Mouse (Mus musculus) layer of hippocampus, adult 2 months (tissue): Measurements from ENCODE around the gene Pdp2. TPM values are rescaled to one million over a fixed set of nuclear protein-coding genes. Genes with fewer than 3 reads are reported as not detected.

Experiments
- DNase-seq, 2 experiments: peaks; one replicate each; pipeline ENCODE4 v3.0.0; 2022; ENCODE audit warnings: low spot score in 2 of 2
- H3K27ac ChIP-seq: fragments of 200-600 bp; 2 replicates; pipeline ENCODE4 v1.8.1; 2022
- H3K4me3 ChIP-seq: fragments of 200-600 bp; 2 replicates; pipeline ENCODE4 v1.8.1; 2022; ENCODE audit warnings: mild to moderate bottlenecking
- CTCF ChIP-seq: fragments of 200-600 bp; conservative IDR thresholded peaks from 2 replicates; pipeline ENCODE4 v1.8.1; 2022; ENCODE audit warnings: antibody characterized with exemption, mild to moderate bottlenecking, moderate library complexity
- total RNA-seq, 2 experiments: library from RNA; stranded (reverse); gene quantifications; 2 replicates each; pipeline ENCODE4 v1.2.3; 2021

Gene Pdp2
- total RNA-seq, 2 experiments from 2014 or later: 8.7 to 9.1 TPM

DNA sequence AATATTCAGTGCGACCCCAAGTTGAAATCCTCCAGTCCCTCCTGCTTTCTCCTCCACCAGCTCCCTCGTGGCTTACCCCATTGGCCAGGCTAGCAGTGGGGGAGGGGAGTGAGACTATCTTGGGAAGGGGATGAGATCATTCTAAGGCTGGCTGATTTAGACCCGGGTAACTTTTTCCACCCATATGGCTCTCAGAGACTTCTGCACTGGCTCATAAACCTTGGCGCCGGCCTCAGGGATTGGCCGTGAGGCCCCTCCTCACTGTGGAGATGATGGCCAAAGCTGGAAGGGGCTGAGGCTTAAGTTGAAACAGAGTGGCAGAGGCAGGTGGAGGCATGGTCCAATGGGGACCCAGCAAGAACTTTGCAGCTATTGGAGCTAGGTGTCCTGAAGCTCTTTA is 15.1 kb downstream of the Pdp2 start:
- no peak for DNase-seq
- TF ChIP-seq CTCF: no peak
- H3K4me3 ChIP-seq: no peak overlapping the region
- no peak overlapping the region for H3K27ac ChIP-seq

- TF ChIP-seq CTCF: no peak
Observed at GRCm38 (mm10) chr8:104607944-104608343, 16.7 kb downstream of the Pdp2 start.

GRCm38 (mm10) chr8:104609222-104609621 is 18.0 kb downstream of the Pdp2 start:
- Histone ChIP-seq H3K4me3 (no peak overlapping the region), H3K27ac (no peak overlapping the region)
- TF ChIP-seq CTCF: no peak
- DNase-seq: no peak

More at GRCm38 (mm10) chr8:104607944-104608343, 16.7 kb downstream of the Pdp2 start:
- Histone ChIP-seq H3K27ac (no peak overlapping the region), H3K4me3 (no peak overlapping the region)
- DNase-seq: no peak

DNA sequence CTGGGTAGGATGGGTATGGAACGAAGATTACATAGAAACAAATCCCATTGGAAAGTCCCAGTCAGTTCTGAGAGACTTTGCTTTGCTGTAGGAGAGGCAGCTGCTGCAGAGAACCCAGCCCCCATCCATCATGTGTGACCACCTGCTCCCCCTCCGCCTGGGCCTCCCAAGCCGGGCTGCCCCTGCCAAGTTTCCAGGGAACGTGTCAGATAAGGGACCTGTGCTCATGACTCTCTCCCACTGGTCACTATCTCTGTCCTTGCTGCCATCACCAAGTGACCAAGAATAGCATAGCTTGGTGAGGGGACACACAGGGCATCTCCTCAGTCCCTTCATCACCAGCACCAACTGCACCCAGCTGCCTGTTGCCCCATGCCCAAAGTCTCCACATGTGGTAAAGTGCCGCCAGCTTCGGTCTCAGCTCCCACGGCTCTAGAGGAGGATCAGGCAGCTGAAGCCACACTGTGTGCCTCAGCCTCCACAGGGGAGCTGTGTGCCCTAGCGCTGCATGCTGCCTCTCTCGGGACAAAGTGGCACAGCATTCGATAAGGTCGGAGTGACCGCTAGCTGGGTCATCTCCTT is 19.0 kb downstream of the Pdp2 start:
- no peak overlapping the region for H3K27ac ChIP-seq
- DNase-seq: no peak
- no peak for TF ChIP-seq CTCF
- no peak overlapping the region for H3K4me3 ChIP-seq

- H3K4me3 ChIP-seq: no peak overlapping the region
- no peak for TF ChIP-seq CTCF
- no peak for DNase-seq
- no peak overlapping the region for H3K27ac ChIP-seq
Observed at GRCm38 (mm10) chr8:104611613-104612012, 20.4 kb downstream of the Pdp2 start.

GRCm38 (mm10) chr8:104613119-104613518 is 21.9 kb downstream of the Pdp2 start:
- Histone ChIP-seq H3K27ac (no peak overlapping the region), H3K4me3 (no peak overlapping the region)
- DNase-seq: no peak
- no peak for TF ChIP-seq CTCF

DNA sequence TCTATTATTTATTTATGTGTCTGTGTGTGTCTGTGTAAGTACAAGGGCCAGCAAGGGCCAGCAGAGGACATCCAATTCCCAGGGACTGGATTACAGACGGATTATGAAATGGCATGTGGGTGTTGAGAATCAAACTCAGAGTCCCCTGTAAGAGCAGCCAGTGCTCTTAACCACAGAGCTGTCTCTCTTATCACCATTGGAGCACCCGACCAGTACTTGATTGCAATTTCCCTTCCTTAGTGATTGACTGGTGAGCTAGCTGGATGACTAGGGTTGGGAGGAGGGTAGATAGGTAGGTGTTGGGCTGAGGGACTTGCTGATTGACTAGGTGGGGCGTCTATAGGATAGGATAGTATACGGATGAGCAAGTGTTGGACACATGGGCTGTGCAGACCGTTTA is 29.5 kb downstream of the Pdp2 start:
- no peak for TF ChIP-seq CTCF
- Histone ChIP-seq H3K4me3 (no peak overlapping the region), H3K27ac (no peak overlapping the region)
- no peak for DNase-seq

DNA sequence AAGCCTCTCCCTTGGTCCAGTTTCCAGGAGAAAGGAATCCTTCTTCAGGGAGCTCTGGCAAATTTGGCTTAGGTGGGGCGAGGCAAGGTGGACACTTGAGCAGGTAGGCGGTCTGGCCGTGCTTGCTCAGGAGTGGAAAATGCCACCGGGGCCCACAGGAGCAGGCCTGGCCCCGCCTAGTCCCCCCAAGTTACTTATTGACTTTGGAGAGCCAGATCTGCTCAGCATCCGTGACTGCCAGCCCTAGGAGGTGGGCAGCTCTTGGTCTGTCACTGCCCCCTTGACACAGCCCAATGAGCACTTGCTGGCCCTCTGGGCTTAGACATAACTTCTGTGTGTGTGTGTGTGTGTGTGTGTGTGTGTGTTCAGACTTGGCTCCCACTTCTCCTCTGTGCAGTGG is 32.9 kb downstream of the Pdp2 start, which contains the start of gene Cdh16:
TSS of gene Cdh16 (minus strand) at position 236 of the 400 bp plus-strand sequence.
- Histone ChIP-seq H3K27ac (no peak within 1 kb of the TSS), H3K4me3 (no peak within 1 kb of the TSS)
- no peak for DNase-seq
- no peak for TF ChIP-seq CTCF

GRCm38 (mm10) chr8:104627065-104627740 is 36.0 kb downstream of the Pdp2 start:
- no peak overlapping the region for H3K4me3 ChIP-seq
- no peak overlapping the region for H3K27ac ChIP-seq
- TF ChIP-seq CTCF: no peak
- DNase-seq: no peak

DNA sequence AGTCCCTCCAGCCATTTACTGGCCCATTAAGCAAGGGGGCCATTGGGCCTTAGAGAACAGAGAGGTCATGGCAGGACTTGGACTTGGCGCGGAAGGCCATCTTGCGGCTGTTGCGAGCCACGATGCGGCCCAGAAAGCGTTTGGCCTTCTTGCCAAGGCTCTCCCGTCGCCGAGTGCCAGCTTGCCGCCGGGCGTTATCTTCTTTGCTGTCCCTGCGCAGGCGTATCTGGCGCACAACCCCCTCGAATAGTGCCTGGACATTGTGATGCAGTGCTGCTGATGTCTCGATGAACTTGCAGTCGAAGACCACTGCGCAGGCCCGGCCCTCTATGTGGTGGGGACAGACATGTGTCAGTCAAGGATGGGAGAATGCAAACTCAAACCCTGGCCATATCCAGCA is 37.2 kb downstream of the Pdp2 start:
- H3K4me3 ChIP-seq: no peak overlapping the region
- peak in 1 of 2 experiments; percentile 5 for DNase-seq
- TF ChIP-seq CTCF: no peak
- H3K27ac ChIP-seq: no peak overlapping the region

DNA sequence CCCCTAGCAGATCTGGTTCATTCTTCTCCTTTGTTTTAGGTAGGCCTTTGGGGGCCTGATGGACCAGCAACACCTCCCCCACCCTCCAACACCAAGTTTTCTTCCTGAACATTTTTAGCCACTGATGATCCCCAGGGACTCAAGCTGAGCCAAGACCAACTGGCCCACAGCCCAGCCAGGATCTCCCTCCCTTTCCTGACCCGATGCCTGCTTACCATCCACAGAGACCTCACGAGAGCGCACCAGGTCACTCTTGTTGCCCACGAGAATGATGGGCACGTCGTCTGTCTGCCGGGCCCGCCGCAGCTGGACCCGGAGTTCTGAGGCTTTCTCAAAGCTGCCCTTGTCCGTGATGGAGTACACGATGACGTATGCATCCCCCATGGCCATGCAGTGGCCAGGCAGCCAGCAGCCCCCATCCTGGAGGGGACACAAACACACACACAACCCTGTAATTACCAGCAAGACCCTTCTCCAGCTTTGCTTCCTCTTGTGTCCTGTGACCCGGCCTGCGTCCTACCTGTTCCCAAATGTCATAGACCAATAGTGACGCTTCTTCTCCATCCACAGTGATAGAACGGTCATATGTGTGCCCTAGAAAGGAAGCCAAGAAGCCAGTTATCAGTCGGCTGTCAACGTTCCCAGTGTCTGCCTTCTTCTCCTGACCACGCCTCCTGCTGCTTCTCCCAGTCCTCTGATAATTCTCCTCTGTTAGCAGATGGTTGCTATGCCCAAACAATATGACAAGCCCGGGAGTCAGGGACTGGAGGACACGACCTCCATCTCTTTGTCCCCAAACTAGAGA is 38.3 kb downstream of the Pdp2 start:
- TF ChIP-seq CTCF: no peak
- Histone ChIP-seq H3K27ac (peak overlapping the region; percentile 10; the same call in 1 of the 2 replicates), H3K4me3 (no peak overlapping the region)
- DNase-seq: peak in 1 of 2 experiments; percentile 7

GRCm38 (mm10) chr8:104630111-104630479 is 38.8 kb downstream of the Pdp2 start:
- Histone ChIP-seq H3K4me3 (no peak overlapping the region; the same call in 1 of the 2 replicates), H3K27ac (no peak overlapping the region)
- DNase-seq: peak in 1 of 2 experiments; percentile 5
- no peak for TF ChIP-seq CTCF

GRCm38 (mm10) chr8:104630574-104630973 is 39.3 kb downstream of the Pdp2 start:
- DNase-seq: peak in 1 of 2 experiments; percentile 9
- Histone ChIP-seq H3K27ac (no peak overlapping the region; the same call in 1 of the 2 replicates), H3K4me3 (peak overlapping the region; percentile 44)
- no peak for TF ChIP-seq CTCF
